Mouse (Mus musculus): Measurements from ENCODE around the gene Slc35e3. TPM values are rescaled to one million over a fixed set of nuclear protein-coding genes. Genes with fewer than 3 reads are reported as not detected.
"Not testable (repeated sequence)": the region's sequence is repeated elsewhere in the genome, so short reads cannot be mapped to it uniquely, and the experiment has no call there.

Gene Slc35e3
- polyA plus RNA-seq, 1 experiment from 2014 or later: 13.0 TPM

- Histone ChIP-seq H3K4me1 (ENCODE audit: control insufficient read depth, insufficient read depth, low read length) (peaks cover 4% of the 10 kb centered on the region; the same call in 1 of the 2 replicates), H3K9ac (replicated peaks; ENCODE audit: low read depth, low read length) (no peak overlapping the region), H3K9me3 (ENCODE audit: control insufficient read depth, low read depth, low read length) (no peaks in the 10 kb centered on the region), H3K4me3 (ENCODE audit: low read depth, low read length) (no peak overlapping the region), H3K27me3 (ENCODE audit: control insufficient read depth, insufficient read depth, low read length) (no peaks in the 10 kb centered on the region), H3K36me3 (ENCODE audit: control insufficient read depth, insufficient read depth, low read length) (peaks cover 40% of the 10 kb centered on the region), H3K27ac (ENCODE audit: low read length) (no peak overlapping the region), H3K4me2 (replicated peaks; ENCODE audit: low read depth, low read length) (no peak overlapping the region)
- no peak for ATAC-seq (ENCODE audit: insufficient number of reproducible peaks, insufficient read depth, low FRiP score, low read depth)
- WGBS: 90% methylated on average over 2 of the region's 2 CpGs
Observed at GRCm38 (mm10) chr10:117707114-117707838, 38.9 kb downstream of the Slc35e3 start.

DNA sequence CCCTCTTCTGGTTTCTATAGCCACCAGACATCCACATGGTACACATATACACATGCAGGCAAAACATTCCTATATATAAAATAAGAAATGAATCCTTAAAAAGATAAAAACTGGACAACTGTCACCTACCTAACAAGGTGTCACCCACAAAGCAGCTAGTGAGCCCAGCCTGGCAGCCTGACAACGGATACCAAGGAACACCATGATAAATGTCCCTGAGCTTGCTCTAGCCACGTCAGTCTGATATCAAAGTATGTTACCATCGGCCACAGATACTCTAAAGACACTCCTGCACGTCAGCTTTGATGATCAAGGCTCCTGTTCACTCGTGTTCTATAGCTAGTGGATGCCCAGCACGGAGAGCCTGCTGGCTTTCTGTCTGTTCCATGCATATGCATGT, 39.7 kb downstream of the Slc35e3 start:
- Histone ChIP-seq H3K9ac (replicated peaks; ENCODE audit: low read depth, low read length) (no peak overlapping the region), H3K4me3 (ENCODE audit: low read depth, low read length) (no peak overlapping the region), H3K36me3 (ENCODE audit: control insufficient read depth, insufficient read depth, low read length) (peaks cover 48% of the 10 kb centered on the region), H3K27ac (ENCODE audit: low read length) (no peak overlapping the region), H3K27me3 (ENCODE audit: control insufficient read depth, insufficient read depth, low read length) (no peaks in the 10 kb centered on the region), H3K4me1 (ENCODE audit: control insufficient read depth, insufficient read depth, low read length) (peaks cover 4% of the 10 kb centered on the region; the same call in 1 of the 2 replicates), H3K4me2 (replicated peaks; ENCODE audit: low read depth, low read length) (no peak overlapping the region), H3K9me3 (ENCODE audit: control insufficient read depth, low read depth, low read length) (no peaks in the 10 kb centered on the region)
- WGBS: 86% methylated on average over 6 of the region's 6 CpGs
- ATAC-seq (ENCODE audit: insufficient number of reproducible peaks, insufficient read depth, low FRiP score, low read depth): no peak

- Histone ChIP-seq H3K27ac (ENCODE audit: low read length) (no peak overlapping the region), H3K4me2 (replicated peaks; ENCODE audit: low read depth, low read length) (no peak overlapping the region), H3K4me1 (ENCODE audit: control insufficient read depth, insufficient read depth, low read length) (peaks cover 4% of the 10 kb centered on the region; the same call in 1 of the 2 replicates), H3K4me3 (ENCODE audit: low read depth, low read length) (no peak overlapping the region), H3K27me3 (ENCODE audit: control insufficient read depth, insufficient read depth, low read length) (no peaks in the 10 kb centered on the region), H3K9ac (replicated peaks; ENCODE audit: low read depth, low read length) (no peak overlapping the region), H3K9me3 (ENCODE audit: control insufficient read depth, low read depth, low read length) (no peaks in the 10 kb centered on the region), H3K36me3 (ENCODE audit: control insufficient read depth, insufficient read depth, low read length) (peaks cover 51% of the 10 kb centered on the region)
- ATAC-seq (ENCODE audit: insufficient number of reproducible peaks, insufficient read depth, low FRiP score, low read depth): no peak
Observed at GRCm38 (mm10) chr10:117705806-117706205, 40.4 kb downstream of the Slc35e3 start.

DNA sequence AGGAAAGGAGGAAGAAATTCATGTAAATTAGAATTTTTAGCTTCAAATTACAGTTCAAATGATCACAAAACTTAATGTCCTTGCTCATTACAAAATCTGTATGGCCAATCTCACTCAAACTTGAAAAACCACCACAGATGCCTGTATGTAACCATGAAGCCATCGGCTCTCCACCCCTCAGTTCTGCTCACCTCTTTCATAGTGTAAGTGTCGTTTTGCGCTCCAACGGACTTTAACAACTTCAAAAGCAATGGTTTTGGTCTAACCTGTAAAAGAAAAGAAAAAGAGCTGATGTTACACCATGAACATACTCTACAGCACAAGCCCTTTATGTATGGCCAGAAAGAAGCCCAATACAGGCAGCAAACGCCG, 41.2 kb downstream of the Slc35e3 start:
- no peak overlapping the region for H3K9ac ChIP-seq (replicated peaks; ENCODE audit: low read depth, low read length)
- no peak overlapping the region for H3K4me2 ChIP-seq (replicated peaks; ENCODE audit: low read depth, low read length)
- no peak overlapping the region for H3K4me3 ChIP-seq (ENCODE audit: low read depth, low read length)
- no peaks in the 10 kb centered on the region for H3K27me3 ChIP-seq (ENCODE audit: control insufficient read depth, insufficient read depth, low read length)
- ATAC-seq (ENCODE audit: insufficient number of reproducible peaks, insufficient read depth, low FRiP score, low read depth): no peak
- H3K27ac ChIP-seq (ENCODE audit: low read length): no peak overlapping the region
- peaks cover 58% of the 10 kb centered on the region for H3K36me3 ChIP-seq (ENCODE audit: control insufficient read depth, insufficient read depth, low read length)
- whole genome bisulfite sequencing: 95% methylated on average over 6 of the region's 6 CpGs
- H3K9me3 ChIP-seq (ENCODE audit: control insufficient read depth, low read depth, low read length): no peaks in the 10 kb centered on the region
- H3K4me1 ChIP-seq (ENCODE audit: control insufficient read depth, insufficient read depth, low read length): peaks cover 4% of the 10 kb centered on the region; the same call in 1 of the 2 replicates

GRCm38 (mm10) chr10:117704314-117704963, 41.7 kb downstream of the Slc35e3 start:
- not testable (repeated sequence) for H3K27me3 ChIP-seq (ENCODE audit: control insufficient read depth, insufficient read depth, low read length); H3K27ac ChIP-seq (ENCODE audit: low read length); H3K4me2 ChIP-seq (replicated peaks; ENCODE audit: low read depth, low read length); H3K4me3 ChIP-seq (ENCODE audit: low read depth, low read length); H3K9me3 ChIP-seq (ENCODE audit: control insufficient read depth, low read depth, low read length); H3K9ac ChIP-seq (replicated peaks; ENCODE audit: low read depth, low read length); H3K4me1 ChIP-seq (ENCODE audit: control insufficient read depth, insufficient read depth, low read length); ATAC-seq (ENCODE audit: insufficient number of reproducible peaks, insufficient read depth, low FRiP score, low read depth)
- H3K36me3 ChIP-seq (ENCODE audit: control insufficient read depth, insufficient read depth, low read length): peaks cover 63% of the 10 kb centered on the region
- 96% methylated on average over 6 of the region's 6 CpGs for WGBS

DNA sequence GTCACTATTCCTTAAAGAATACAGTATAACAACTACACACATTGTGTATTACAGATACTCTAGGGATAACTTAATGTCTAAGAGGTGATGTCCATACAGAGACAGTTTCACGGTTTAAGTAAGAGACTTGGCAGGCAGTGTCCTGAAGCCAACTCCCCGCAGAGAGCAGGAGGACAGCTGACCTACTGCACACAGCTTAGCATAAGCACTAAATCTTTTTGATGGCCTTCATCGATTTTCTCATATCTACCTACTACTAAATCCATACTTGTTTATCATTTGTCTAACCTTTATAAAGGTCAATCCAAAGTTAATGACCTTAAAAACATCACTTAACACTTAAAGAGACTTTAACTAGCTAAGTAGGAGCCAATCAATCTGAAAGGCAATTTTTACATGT, 42.7 kb downstream of the Slc35e3 start:
- no peak overlapping the region for H3K4me2 ChIP-seq (replicated peaks; ENCODE audit: low read depth, low read length)
- H3K9me3 ChIP-seq (ENCODE audit: control insufficient read depth, low read depth, low read length): no peaks in the 10 kb centered on the region
- H3K4me1 ChIP-seq (ENCODE audit: control insufficient read depth, insufficient read depth, low read length): no peaks in the 10 kb centered on the region
- 74% methylated on average over 3 of the region's 3 CpGs for WGBS
- no peak for ATAC-seq (ENCODE audit: insufficient number of reproducible peaks, insufficient read depth, low FRiP score, low read depth)
- no peak overlapping the region for H3K27ac ChIP-seq (ENCODE audit: low read length)
- H3K36me3 ChIP-seq (ENCODE audit: control insufficient read depth, insufficient read depth, low read length): peaks cover 66% of the 10 kb centered on the region
- H3K9ac ChIP-seq (replicated peaks; ENCODE audit: low read depth, low read length): no peak overlapping the region
- H3K27me3 ChIP-seq (ENCODE audit: control insufficient read depth, insufficient read depth, low read length): no peaks in the 10 kb centered on the region
- no peak overlapping the region for H3K4me3 ChIP-seq (ENCODE audit: low read depth, low read length)

- no peak overlapping the region for H3K27ac ChIP-seq (ENCODE audit: low read length)
- 93% methylated on average over 6 of the region's 6 CpGs for WGBS
- H3K9ac ChIP-seq (replicated peaks; ENCODE audit: low read depth, low read length): no peak overlapping the region
- ATAC-seq (ENCODE audit: insufficient number of reproducible peaks, insufficient read depth, low FRiP score, low read depth): no peak
- no peak overlapping the region for H3K4me3 ChIP-seq (ENCODE audit: low read depth, low read length)
- H3K9me3 ChIP-seq (ENCODE audit: control insufficient read depth, low read depth, low read length): no peaks in the 10 kb centered on the region
- no peak overlapping the region for H3K4me2 ChIP-seq (replicated peaks; ENCODE audit: low read depth, low read length)
- peaks cover 78% of the 10 kb centered on the region for H3K36me3 ChIP-seq (ENCODE audit: control insufficient read depth, insufficient read depth, low read length)
- no peaks in the 10 kb centered on the region for H3K4me1 ChIP-seq (ENCODE audit: control insufficient read depth, insufficient read depth, low read length)
- no peaks in the 10 kb centered on the region for H3K27me3 ChIP-seq (ENCODE audit: control insufficient read depth, insufficient read depth, low read length)
Observed at GRCm38 (mm10) chr10:117702024-117702833, 43.9 kb downstream of the Slc35e3 start.

DNA sequence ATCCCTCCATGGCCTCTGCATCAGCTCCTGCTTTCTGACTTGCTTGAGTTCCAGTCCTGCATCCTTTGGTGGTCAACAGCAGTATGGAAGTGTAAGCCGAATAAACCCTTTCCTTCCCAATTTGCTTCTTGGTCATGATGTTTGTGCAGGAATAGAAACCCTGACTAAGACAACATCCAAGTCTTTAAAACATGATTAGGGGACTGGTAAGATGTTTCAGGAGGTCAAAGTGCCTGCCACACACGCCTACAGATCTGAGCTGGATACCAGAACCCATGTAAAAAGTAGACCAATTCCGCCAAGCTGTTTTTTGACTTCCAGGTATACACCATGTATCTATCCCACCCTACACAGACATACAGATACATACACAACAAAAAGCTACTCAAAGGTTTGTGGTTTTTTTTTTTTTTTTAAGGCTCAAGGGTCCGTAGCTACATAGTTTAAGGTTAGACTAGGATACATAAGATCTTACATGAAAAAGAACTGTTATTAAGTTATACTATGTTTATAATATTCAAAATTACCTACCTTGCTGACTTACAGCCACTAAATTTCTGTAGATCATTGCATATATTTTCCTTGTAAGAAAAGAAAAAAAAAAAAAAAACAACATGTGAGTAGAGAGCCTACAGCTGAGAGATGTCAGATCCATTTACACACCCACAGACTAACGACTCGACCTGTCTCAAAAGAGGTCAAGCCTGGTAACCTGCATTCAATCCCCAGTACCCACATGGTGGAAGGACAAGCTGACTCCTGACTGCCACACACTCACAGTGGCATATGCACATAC, 44.9 kb downstream of the Slc35e3 start:
- no peak overlapping the region for H3K4me2 ChIP-seq (replicated peaks; ENCODE audit: low read depth, low read length)
- no peaks in the 10 kb centered on the region for H3K27me3 ChIP-seq (ENCODE audit: control insufficient read depth, insufficient read depth, low read length)
- H3K9ac ChIP-seq (replicated peaks; ENCODE audit: low read depth, low read length): no peak overlapping the region
- peaks cover 79% of the 10 kb centered on the region for H3K36me3 ChIP-seq (ENCODE audit: control insufficient read depth, insufficient read depth, low read length)
- WGBS: 90% methylated on average over 6 of the region's 6 CpGs
- no peak for ATAC-seq (ENCODE audit: insufficient number of reproducible peaks, insufficient read depth, low FRiP score, low read depth)
- H3K9me3 ChIP-seq (ENCODE audit: control insufficient read depth, low read depth, low read length): no peaks in the 10 kb centered on the region
- H3K27ac ChIP-seq (ENCODE audit: low read length): no peak overlapping the region
- no peaks in the 10 kb centered on the region for H3K4me1 ChIP-seq (ENCODE audit: control insufficient read depth, insufficient read depth, low read length)
- H3K4me3 ChIP-seq (ENCODE audit: low read depth, low read length): no peak overlapping the region

Measured in stomach, embryonic 14.5 days (tissue).